Mouse (Mus musculus) megakaryocyte, embryonic 14.5 days (primary cell): ENCODE measurements around the gene Cep128. TPM values are rescaled to one million over a fixed set of nuclear protein-coding genes. Genes with fewer than 3 reads are reported as not detected.

Experiments used
- H3K27me3 ChIP-seq: replicated peaks from 2 replicates; pipeline ENCODE3; 2012; ENCODE audit warnings: inconsistent platforms
- H3K36me3 ChIP-seq: replicated peaks from 2 replicates; pipeline ENCODE3; 2012; ENCODE audit warnings: low read length, inconsistent platforms, mixed read lengths
- H3K4me1 ChIP-seq: 2 replicates; pipeline ENCODE4 v1.6.1; 2012; ENCODE audit warnings: inconsistent platforms
- H3K4me3 ChIP-seq: replicated peaks from 2 replicates; pipeline ENCODE3; 2012; ENCODE audit warnings: moderate library complexity, mild to moderate bottlenecking, inconsistent platforms
- H3K9me3 ChIP-seq: 2 replicates; pipeline ENCODE4 v1.6.1; 2012; ENCODE audit warnings: inconsistent platforms
- FLI1 ChIP-seq: IDR thresholded peaks from 2 replicates; pipeline ENCODE4 v1.6.1; 2012; ENCODE audit warnings: low read length, inconsistent platforms, mixed read lengths
- GATA1 ChIP-seq: IDR thresholded peaks from 3 replicates; pipeline ENCODE4 v1.6.1; 2012; ENCODE audit warnings: mixed read lengths, low read length, inconsistent platforms, borderline replicate concordance
- polyA plus RNA-seq: library from polyadenylated mRNA; stranded (reverse); fragments of >175 nt; gene quantifications from 2 replicates; pipeline ENCODE4 v1.2.3, GENCODE M21; 2012; ENCODE audit warnings: low replicate concordance; ENCODE audit not compliant: insufficient read depth

Cep128 gene
- polyA plus RNA-seq, 1 experiment = 0.85 TPM

DNA sequence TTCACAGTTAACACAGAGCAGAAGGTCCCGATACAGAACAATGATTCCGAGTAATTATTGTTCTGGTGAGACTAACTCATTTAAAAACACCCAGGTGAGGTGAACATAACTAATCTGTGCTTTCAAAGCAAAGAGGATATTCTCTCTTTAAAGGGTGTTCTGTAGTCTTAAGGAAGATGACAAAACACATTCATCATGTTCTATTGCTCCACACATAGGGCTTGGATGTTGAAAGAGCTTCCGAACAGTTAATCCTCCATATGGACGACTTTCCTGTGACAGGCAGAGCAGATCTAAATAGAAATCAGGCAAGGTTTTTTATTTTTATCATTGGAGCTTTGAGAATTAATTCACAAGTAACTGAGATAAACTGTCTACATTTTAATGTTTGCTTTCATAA, 342.8 kb downstream of the Cep128 start:
- no peak for TF ChIP-seq FLI1
- no peak for TF ChIP-seq GATA1
- Histone ChIP-seq H3K36me3 (no peaks in the 10 kb centered on the region), H3K27me3 (no peaks in the 10 kb centered on the region), H3K4me1 (no peaks in the 10 kb centered on the region), H3K9me3 (no peaks in the 10 kb centered on the region), H3K4me3 (no peak overlapping the region)

DNA sequence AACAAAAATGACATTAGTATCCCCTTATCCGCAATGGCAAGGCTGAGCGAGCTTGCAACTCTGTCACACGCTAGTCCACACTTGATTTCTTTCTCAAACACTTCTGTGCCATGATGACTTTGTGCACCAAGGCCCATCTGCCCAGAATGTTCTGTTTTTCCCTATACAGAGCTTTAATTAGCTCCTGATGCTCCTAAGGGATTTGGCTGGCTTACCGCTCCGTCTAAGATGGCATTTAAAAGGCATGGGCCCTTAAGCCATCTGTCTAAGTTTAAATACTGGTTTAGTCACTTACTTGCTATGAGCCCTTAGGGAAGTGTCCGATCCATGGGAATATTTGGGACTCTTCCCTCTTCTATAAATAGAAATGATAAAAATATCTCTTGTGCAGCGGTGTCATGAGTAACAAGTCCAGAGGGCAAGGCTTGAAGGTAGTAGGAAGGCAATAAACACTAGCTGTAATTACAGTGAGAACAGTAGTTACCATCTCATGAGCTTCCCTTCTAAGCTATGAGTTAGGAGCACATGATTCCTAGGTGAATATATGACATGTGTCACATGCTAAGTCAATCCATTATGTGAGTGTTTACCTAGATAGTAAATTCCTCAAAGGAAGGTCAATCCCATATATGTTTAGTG, 343.8 kb downstream of the Cep128 start:
- H3K36me3 ChIP-seq = no peaks in the 10 kb centered on the region
- H3K9me3 ChIP-seq = no peaks in the 10 kb centered on the region
- H3K4me1 ChIP-seq = no peaks in the 10 kb centered on the region
- no peak for TF ChIP-seq GATA1
- H3K27me3 ChIP-seq = no peaks in the 10 kb centered on the region
- no peak overlapping the region for H3K4me3 ChIP-seq

DNA sequence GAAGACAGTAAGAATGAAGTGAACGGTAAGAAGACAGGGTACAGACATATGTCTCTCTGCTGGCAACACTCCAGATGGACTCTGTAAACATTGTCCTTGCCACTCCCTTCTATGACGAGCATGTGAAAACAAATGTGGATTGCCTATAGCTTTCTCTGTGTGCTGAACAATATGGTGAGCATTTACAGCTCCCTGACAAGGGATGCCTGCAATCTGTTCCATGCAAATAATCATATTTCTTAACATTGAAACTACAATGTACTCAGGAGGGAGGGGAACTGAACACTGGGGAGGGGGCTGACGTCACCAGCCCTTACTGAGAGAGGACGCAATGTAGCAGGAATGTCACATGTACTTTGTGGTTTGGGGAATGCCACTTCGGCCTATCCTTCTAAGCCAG, 355.1 kb downstream of the Cep128 start:
- no peak for TF ChIP-seq GATA1
- Histone ChIP-seq H3K27me3 (no peaks in the 10 kb centered on the region), H3K36me3 (no peaks in the 10 kb centered on the region), H3K4me1 (no peaks in the 10 kb centered on the region), H3K4me3 (no peak overlapping the region), H3K9me3 (no peaks in the 10 kb centered on the region)

DNA sequence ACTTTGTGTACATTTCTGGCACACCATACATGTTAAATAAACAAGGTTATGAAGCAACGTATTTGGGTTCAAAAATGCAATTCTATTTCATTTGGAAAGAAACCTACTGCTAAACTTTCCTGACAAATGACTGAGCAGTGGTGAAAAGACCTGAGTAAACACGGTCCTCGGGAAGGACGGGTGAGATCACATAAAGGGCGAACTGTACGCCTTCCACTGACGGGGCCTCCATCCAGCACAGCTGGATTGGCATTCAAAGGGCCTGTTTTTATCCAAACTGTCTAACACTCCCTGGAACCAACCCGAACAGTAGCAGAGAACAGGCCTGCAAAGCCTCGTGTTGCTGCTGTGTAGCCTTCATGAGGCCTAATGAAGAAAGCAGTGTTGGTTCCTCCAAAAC, 356.5 kb downstream of the Cep128 start:
- Histone ChIP-seq H3K4me1 (no peaks in the 10 kb centered on the region), H3K36me3 (no peaks in the 10 kb centered on the region), H3K27me3 (no peaks in the 10 kb centered on the region), H3K9me3 (no peaks in the 10 kb centered on the region), H3K4me3 (no peak overlapping the region)
- no peak for TF ChIP-seq FLI1
- no peak for TF ChIP-seq GATA1

DNA sequence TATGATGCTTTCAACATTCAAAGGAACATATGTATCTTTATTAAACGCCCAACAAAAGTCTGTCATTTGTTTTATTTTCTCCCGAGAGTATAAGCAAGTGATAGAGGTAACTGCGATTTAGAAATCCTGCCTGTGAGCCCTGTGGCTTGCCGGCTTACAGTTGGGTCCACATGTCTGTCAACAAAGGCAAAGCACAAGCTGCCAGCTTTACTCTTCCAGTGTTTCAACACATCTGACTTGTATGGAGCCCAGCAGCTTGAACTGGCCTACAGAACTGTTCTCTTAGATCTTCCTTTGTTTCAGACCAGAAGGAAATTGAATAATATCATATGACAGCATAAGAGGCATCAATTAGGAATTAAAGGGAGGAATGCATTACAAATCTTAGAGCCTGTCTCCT, 357.1 kb downstream of the Cep128 start:
- Histone ChIP-seq H3K9me3 (no peaks in the 10 kb centered on the region), H3K36me3 (no peaks in the 10 kb centered on the region), H3K4me1 (no peaks in the 10 kb centered on the region), H3K4me3 (no peak overlapping the region), H3K27me3 (no peaks in the 10 kb centered on the region)
- no peak for TF ChIP-seq GATA1
- TF ChIP-seq FLI1 = no peak

DNA sequence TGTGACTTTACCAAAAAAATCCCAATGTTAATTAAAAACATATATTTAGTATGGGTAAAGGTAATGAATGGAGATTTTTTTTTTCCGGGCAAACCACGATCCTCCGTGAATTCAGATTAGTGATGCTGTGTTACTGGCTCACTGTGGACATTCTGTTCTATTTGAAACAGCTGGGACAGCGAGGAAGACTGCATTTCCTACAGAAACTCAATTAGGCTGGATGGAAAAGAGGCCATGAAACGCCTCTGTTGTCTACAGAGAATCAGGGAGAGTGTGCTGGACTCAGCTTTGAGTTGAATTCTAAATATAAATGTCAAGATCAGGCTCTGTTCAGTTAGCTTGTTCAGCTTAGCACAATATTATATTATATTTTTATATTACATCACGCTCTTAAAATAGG, 369.1 kb downstream of the Cep128 start:
- TF ChIP-seq GATA1 = no peak
- no peak for TF ChIP-seq FLI1
- Histone ChIP-seq H3K9me3 (no peaks in the 10 kb centered on the region), H3K27me3 (no peaks in the 10 kb centered on the region), H3K4me1 (no peaks in the 10 kb centered on the region), H3K36me3 (peaks cover 2% of the 10 kb centered on the region), H3K4me3 (no peak overlapping the region)

DNA sequence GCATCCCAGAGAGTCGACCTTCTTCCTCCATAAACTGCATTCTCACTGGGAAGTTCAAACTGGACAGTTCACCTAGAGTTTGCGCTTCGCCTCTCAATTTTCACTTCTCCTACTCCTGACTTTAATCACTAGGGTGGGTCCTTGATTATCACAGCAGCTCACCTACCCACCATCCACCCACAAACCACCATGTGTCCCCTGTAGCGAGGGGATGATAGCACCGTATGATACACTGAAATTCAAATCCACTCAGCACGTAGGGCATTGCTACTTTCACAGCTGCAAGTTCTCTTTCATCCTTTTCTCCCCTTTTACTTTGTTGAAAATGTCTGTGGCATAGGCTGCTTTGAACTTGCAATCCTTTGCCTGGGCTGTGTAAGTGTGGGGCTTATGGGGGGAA, 371.2 kb downstream of the Cep128 start:
- H3K36me3 ChIP-seq = no peaks in the 10 kb centered on the region
- peaks cover 5% of the 10 kb centered on the region for H3K4me1 ChIP-seq
- no peak for TF ChIP-seq FLI1
- TF ChIP-seq GATA1 = no peak
- no peaks in the 10 kb centered on the region for H3K9me3 ChIP-seq
- no peak overlapping the region for H3K4me3 ChIP-seq
- H3K27me3 ChIP-seq = no peaks in the 10 kb centered on the region

DNA sequence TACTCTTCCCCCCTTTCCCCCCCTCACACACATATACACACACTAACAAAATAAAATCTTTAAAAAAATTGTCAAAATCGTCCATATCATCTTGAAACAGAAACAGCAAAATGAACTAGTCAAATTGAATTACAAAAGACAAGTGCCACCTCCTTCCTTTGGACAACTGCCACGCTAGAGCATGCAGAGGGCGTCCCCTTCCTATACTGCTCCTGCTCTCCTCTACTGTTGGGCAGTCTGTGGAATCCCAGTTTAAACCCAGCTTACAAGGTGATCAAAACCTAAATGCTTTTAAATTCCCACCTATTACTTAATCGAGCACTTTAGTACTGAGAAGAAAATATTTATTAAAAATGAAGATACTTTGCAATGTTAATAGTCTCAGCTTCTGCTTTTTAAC, 372.0 kb downstream of the Cep128 start:
- Histone ChIP-seq H3K4me1 (peaks cover 5% of the 10 kb centered on the region), H3K4me3 (no peak overlapping the region), H3K27me3 (no peaks in the 10 kb centered on the region), H3K9me3 (no peaks in the 10 kb centered on the region), H3K36me3 (no peaks in the 10 kb centered on the region)
- TF ChIP-seq FLI1 (no peak), GATA1 (no peak)

DNA sequence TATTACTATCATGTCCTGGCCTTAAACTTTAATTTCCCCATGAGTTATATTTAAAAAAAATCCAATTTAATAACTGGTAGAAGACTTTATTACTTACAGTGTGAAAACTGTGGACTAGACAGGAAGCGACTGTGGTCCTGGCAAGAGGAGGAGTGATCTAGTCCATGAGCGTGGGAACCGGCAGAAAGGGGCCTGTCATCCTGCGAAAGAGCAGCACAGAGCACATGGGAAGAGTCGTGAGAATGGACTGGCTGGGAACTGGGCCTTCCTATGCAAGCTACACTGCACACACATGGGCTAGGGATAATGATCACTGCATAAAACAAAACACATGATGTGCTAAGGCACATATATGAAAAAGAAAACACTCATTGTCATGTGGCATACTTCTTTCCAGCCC, 375.5 kb downstream of the Cep128 start:
- no peaks in the 10 kb centered on the region for H3K27me3 ChIP-seq
- H3K9me3 ChIP-seq = no peaks in the 10 kb centered on the region
- peaks cover 5% of the 10 kb centered on the region for H3K4me1 ChIP-seq
- TF ChIP-seq FLI1 (no peak), GATA1 (no peak)
- peak overlapping the region; percentile 42 for H3K4me3 ChIP-seq
- H3K36me3 ChIP-seq = no peaks in the 10 kb centered on the region

DNA sequence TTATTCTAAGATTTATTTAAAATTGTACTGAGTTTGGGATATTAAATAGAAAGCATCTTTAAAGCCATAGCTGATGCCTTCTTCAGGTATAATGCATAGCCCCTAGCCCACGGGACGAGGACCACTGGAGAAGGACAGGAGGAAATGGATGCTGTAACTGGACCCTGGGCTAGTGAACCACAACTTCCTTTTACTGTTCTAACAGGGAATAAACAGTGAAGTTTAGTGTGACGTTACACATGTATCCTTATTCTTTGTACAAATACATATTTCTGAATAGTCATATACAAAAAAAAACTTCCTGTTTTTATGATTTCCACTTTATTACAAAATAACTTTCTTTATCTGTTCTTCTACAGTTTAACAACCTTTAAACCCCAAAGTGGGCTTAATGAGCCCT, 376.0 kb downstream of the Cep128 start:
- no peaks in the 10 kb centered on the region for H3K36me3 ChIP-seq
- no peak for TF ChIP-seq GATA1
- TF ChIP-seq FLI1 = no peak
- H3K27me3 ChIP-seq = no peaks in the 10 kb centered on the region
- H3K4me1 ChIP-seq = peaks cover 5% of the 10 kb centered on the region
- no peaks in the 10 kb centered on the region for H3K9me3 ChIP-seq
- no peak overlapping the region for H3K4me3 ChIP-seq

DNA sequence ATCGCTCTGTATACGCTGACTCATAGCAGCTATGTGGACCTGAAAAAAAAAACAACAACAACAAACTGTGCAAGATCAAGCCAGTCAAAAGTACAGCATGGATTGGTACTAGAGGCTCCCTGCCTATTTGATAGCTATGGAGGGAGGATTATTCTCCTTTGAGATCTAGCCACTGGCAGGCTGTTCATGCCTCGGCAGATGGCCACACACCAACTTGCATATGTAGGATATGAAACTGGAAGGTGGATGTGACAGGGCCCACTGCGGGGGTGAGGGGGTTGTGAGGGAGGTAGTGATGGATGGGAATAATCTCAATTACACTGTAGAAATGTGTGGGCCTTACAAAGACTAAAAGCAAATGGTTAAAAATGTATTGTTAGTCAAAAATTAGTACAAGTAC, 386.7 kb downstream of the Cep128 start:
- H3K27me3 ChIP-seq = no peaks in the 10 kb centered on the region
- H3K9me3 ChIP-seq = no peaks in the 10 kb centered on the region
- H3K4me1 ChIP-seq = no peaks in the 10 kb centered on the region
- peaks cover 2% of the 10 kb centered on the region for H3K36me3 ChIP-seq
- H3K4me3 ChIP-seq = no peak overlapping the region
- TF ChIP-seq GATA1 (no peak), FLI1 (no peak)
